Mouse (Mus musculus): Measurements from ENCODE around the gene Zfp536.
"Not testable (repeated sequence)": the region's sequence is repeated elsewhere in the genome, so short reads cannot be mapped to it uniquely, and the experiment has no call there.

Gene Zfp536

GRCm38 (mm10) chr7:37753024-37753423, 20.4 kb downstream of the Zfp536 start:
- DNase-seq: no peak

DNA sequence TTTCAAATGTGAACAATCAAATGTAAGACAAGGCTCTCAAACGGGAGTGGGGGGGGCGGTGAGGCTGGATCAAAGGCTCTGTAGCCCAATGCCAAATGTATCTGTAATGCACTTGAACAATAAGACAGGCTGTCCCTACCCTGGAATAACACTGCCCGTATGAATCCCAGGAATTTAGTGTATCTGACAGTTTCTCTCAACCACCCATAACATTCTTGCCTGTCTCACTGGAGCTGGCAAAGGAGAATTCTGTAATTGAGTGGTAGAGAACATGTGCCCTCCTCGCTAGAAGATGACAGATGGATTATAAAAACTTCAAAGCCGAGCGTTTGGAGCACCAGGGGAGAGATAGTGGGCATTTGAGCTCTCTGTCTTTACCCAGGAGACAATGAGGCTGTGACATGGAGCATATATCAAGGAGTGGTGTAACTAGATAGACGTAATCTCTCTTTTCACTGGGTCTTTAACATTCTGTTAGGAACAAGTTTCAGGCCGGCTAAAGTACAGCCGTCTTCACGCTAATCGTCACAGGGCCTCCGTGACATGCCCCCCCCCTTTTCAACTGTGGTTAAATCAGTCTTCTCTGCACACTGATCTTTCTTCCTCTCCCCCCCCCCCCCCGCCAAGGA, 27.2 kb downstream of the Zfp536 start:
- no peak for DNase-seq

DNA sequence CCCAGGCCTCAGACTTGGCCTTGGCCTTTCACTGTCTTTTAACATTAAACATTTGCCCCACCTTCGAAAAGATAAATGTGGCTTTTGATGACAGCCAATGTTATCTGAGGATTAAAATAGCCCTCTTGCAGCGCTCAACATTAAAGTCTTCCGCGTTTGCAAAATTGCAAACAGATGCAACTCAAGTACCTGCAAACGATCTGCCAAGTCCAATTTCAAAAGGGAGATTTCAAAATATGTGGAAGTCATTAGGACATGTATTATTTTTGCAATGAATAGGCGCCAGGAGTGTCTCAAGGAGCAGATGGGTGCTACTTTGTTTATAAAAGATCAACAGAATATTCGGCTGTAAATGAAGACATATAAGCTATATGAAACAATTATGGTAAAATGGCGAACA, 30.1 kb downstream of the Zfp536 start:
- no peak for DNase-seq

GRCm38 (mm10) chr7:37737191-37737590, 36.2 kb downstream of the Zfp536 start:
- no peak for DNase-seq

GRCm38 (mm10) chr7:37736413-37736720, 37.1 kb downstream of the Zfp536 start:
- DNase-seq: no peak

DNA sequence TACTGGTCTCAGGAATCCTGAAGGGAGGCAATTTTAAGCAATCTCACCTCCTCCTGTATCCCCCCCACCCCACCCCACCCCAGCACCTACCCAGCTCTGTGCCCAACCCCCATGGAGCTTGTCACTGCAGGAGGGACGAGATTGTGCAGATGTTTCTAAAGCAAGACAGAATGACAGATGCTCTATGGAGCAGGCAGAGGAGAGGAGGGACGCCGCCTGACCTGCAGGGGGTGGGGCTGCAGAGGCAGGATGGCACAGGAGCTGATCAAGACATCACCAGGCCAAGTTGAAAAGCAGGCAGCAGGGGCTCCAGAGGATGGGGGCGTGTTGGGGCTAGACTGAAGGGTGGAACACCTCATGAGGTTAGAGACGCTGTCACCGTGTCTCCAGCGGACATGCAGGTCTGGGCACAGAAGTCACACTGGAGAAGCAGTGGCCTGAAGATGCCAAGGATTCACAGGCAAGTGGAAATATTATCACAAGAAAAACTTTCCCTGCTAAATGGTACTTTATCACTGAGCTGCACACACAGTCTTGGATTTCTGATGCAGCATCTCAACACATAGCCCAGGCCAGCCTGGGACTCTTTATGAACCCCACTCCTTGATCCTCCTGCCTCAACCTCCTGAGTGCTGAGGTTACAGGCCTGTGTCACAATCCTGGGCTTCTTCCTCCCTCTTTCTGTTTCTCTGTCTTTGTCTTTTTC, 37.6 kb downstream of the Zfp536 start:
- no peak for DNase-seq

DNA sequence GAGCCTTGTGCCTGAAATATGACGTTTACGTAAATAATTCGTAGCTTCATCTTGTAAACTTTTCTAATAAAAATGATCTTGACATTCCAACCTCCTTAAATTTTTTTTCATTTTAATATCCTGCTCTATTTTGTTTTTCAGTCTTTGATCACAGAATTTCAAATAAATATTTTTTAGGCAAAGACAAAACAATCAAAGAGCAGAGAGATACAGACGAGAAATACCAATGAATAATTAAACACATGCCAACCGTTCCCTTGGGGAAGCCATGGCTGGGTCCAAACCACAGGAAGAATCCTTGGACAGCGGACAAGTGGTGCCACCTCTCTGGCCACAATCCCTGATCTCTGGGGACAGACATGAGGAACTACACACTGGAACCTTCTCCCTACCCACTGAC, 38.3 kb downstream of the Zfp536 start:
- DNase-seq: no peak

DNA sequence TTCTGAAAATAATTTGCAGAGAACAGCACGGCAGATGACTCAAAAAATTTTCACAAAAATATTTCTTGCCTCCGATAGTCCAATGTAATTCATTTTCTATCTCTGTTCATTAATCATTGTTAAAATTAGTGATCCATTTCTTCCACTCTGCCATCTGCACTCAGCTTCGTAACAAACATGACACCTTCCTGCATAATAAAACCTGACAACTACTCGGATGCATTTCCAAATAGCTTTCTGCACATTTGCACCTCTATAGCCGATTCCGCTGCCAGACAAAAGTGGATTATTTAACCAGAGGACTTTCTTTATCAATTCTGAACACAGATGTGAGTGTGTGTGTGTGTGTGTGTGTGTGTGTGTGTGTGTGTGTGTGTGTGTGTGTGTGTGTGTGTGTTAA, 38.9 kb downstream of the Zfp536 start:
- no peak for DNase-seq

DNA sequence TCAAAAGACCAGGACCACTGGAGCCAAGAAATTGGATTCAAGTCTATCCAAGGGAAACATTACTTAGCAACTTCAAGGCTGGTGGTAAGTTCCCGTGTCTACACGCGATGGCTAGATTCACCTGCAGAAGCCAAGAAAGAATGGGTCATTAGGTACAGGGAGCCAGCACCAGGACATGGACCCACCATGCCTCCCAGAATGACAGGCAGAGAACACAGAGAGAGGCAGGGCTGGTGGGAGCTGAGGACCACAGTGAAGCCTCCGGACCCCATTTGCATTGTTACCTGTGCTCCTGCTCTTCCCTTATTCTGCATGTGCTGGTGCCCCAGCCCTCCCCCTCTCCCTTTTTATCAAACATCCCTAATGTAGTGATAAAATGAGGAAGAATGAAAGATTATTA, 39.4 kb downstream of the Zfp536 start:
- no peak for DNase-seq

- DNase-seq: no peak
These were observed 40.7 kb downstream of the Zfp536 start for GRCm38 (mm10) chr7:37732741-37733140.

- no peak for DNase-seq
These were observed 45.7 kb downstream of the Zfp536 start for GRCm38 (mm10) chr7:37727746-37728145.

DNA sequence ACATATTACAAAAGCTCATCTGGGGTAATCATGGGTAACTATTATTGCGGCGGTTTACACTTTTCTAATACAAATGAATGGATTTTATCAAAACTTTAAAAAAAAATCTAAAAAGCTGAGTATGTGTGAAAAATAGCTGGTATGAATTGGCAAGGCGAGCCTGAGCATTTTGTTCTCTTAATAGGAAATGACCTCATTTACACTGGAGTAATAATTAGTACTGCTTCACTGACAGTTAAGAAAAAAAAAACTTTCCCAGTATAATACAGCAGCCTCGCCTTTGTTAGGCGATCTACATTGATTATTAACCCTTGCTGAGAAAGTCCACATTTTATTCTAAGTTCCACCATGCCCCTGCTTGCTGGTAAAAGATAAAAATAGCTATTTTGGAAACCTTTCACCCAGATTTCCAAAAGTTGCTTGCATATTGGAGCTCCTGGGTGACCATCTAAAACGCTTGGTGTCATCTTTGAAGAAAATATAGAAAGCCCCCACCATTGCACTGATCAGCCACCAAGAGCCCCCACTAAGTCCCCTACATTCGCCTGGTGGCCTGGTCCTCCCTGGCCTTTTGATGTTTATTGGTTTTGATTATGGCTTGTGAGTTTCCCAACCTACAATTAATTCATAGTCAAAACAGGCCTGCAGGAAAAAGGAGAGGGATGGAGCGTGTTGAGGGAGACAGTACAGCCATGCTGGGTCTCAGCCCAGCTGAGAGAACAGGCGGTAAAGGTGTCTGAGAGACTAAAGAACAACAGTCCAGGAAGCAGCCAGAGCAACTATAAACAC, 49.2 kb downstream of the Zfp536 start:
- DNase-seq: no peak

GRCm38 (mm10) chr7:37723191-37723592, 50.2 kb downstream of the Zfp536 start:
- DNase-seq: no peak

DNA sequence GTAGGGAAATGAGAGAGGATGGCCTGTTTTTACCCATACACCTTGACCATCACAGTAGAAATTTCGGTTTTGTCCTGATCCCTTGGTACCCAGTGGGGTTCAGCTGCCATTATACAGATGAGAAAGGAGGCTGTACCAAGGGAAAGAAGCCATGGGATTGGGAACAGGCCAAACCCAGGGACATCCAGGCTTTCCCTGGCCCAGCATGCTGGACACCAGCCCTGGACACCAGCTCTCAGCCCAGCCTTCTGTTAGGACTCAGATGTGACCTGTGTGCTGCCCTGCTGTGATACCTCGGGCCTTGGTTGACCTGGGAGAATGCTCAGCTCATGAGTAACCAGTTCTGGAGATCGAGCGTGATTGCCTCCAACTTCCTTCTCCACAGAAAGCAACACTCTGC, 51.8 kb downstream of the Zfp536 start:
- no peak for DNase-seq

DNA sequence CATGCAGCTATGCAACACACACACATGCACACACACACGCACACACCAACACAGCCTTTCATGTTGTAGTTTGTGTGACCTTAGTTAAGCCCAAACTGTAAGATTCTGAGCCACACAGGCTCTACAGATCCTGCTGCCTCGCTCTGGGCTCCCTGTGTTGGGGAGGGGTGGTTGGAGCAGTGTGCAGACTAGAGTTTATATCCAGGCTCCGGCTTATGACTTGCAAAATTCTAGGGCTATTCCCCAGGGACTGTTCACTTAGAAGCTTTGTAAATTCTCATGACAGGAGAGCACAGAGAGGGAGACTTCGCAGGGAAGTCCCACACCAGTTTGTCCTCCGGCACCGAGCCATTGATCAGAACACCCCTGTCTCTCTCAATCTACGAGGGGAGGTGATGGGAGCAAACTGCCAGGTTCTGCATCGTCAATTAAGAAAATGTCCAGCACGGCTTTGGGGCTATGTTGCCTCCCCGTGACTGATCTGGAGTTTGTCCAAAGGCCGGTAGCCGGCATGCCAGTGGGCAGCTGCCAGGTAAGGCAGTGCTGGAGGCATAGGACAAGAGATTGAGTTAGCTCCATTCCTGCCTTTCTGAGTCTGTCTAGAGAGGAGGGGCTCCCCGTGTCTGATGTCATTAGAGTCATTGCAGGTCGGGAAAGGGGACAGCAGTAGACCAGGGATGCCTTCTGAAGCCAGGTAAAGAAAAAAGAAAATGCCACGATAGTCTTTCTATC, 54.6 kb downstream of the Zfp536 start:
- DNase-seq: no peak

- DNase-seq: no peak
These were observed 56.4 kb downstream of the Zfp536 start for GRCm38 (mm10) chr7:37717071-37717470.

- no peak for DNase-seq
These were observed 56.8 kb downstream of the Zfp536 start for GRCm38 (mm10) chr7:37716626-37717025.

DNA sequence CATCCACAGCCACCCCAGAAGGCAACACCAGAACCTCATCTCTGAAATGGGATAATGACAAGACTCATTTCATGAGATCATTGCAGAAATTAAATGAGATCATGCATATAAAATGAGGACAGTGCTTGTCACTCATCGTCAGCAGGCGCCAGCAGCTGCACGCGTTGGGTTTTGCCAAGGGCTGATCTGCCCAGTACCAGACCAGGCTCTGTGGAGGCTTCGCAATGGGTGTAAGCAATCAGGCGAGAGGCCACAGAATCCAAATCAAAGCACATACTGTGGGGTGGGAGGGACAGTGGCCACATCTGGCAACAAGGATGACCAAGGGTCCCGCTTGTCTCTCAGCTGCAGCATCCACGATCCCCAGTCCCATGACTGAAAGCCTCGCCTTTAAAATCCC, 69.0 kb downstream of the Zfp536 start:
- no peak for DNase-seq

DNA sequence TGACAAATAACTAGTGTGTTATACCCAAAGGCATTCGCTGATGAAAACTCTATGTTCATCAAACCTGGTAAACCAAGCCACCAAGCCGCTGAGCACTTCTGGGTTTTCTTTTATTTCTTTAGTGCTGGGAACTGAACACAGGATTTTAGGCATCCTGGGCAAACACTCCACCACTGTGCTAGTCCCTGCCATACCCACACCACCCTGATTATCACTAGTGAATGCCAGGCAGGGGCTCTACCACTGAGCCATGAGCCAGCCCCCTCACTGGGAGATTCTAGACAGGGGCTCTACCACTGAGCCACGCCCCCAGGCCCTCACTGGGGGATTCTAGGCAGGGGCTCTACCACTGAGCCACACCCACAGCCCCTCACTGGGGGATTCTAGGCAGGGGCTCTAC, 76.1 kb downstream of the Zfp536 start:
- DNase-seq: not testable (repeated sequence)

DNA sequence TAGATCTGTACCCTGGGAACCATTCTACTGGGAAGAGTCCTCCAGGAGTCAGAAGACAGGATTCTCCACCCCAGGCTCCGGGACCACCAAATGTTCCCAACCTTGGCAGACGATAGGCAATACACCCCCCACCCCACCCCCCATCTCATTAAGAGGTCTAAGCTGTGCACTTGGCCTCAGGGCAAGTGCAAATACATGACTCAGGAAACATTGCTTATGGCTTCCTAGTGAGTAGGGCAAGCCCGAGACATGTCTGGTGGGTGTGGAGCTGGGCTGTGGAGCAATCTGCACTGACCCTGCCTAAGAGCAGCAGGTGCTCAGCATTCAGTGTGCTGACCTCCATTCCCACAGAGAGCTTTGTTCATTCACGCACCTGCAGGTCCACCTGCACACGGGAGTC, 78.4 kb downstream of the Zfp536 start:
- no peak for DNase-seq

GRCm38 (mm10) chr7:37690606-37691005, 82.8 kb downstream of the Zfp536 start:
- no peak for DNase-seq

GRCm38 (mm10) chr7:37689561-37690305, 83.7 kb downstream of the Zfp536 start:
- no peak for DNase-seq

- no peak for DNase-seq
These were observed 84.3 kb downstream of the Zfp536 start for GRCm38 (mm10) chr7:37689107-37689511.
